ENCODE assay signal across 16 mouse cellular contexts in the genomic region with DNA sequence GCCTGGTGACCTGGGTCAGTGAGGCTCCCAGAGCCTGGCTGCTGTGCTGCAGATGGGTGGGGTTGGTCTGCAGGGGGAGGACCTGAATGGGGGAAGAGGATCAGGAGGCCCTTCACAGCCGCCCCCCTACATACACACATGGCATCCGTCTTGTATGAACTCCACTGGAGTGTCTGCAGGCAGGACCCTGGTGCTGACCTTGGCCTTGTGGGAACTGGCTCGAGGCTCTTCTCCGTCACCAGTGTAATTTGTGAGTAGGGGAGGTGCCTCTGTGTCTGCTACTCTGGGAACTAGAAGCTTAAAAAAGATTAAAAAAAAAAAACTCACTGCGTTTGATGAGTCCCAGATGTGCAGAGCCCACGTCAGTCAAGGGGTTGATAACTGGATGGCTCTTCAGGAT. TPM values are rescaled to one million over a fixed set of nuclear protein-coding genes. Genes with fewer than 3 reads are reported as not detected.
DNase-seq lines count a peak whose midpoint lies in the region; ATAC-seq and TF ChIP-seq lines count a peak whose summit lies in the region.
"Had no signal": no experiment of that assay in that cellular context is flagged by ENCODE, and none has a peak within 500 bp of the region (broad histone marks: within the 10 kb centered on the region; RNA-seq: fewer than 3 reads in every experiment).

No protein-coding gene starts in this region.

- H3K4me2 ChIP-seq in lung, embryonic 14.5 days: peak overlapping the region; percentile 55; the same call in 1 of the 2 replicates
- peak overlapping the region; percentile 53 for H3K4me2 ChIP-seq in intestine, embryonic 16.5 days (ENCODE audit: low read depth, low read length)
- peak overlapping the region; percentile 39 for H3K4me2 ChIP-seq in stomach, embryonic 14.5 days (replicated peaks; ENCODE audit: low read depth, low read length)
- H3K4me2 ChIP-seq: liver, embryonic 12.5 days; midbrain, embryonic 13.5 days had no signal

- no peak for TF ChIP-seq CTCF in lung, embryonic 14.5 days (IDR thresholded peaks at IDR 0.05; ENCODE audit: low read depth)
- no peak for TF ChIP-seq CTCF in lung, adult 2 months (IDR thresholded peaks at IDR 0.05; ENCODE audit: insufficient read depth, low read length)
- no peak for TF ChIP-seq CTCF in cerebellum, adult 2 months (IDR thresholded peaks at IDR 0.05; ENCODE audit: borderline replicate concordance, insufficient read depth, low read depth, low read length)

- H3K27ac ChIP-seq in lung, embryonic 14.5 days (ENCODE audit: low read depth): no peak overlapping the region
- no peak overlapping the region for H3K27ac ChIP-seq in intestine, embryonic 16.5 days (ENCODE audit: low read length)
- peak overlapping the region; percentile 10; the same call in 1 of the 2 replicates for H3K27ac ChIP-seq in stomach, embryonic 14.5 days (ENCODE audit: low read length)
- H3K27ac ChIP-seq in cerebellum, adult 2 months (ENCODE audit: insufficient read depth, low read length): no peak overlapping the region
- H3K27ac ChIP-seq: layer of hippocampus, adult 2 months; liver, embryonic 12.5 days; midbrain, embryonic 13.5 days had no signal

- H3K36me3 ChIP-seq in lung, embryonic 14.5 days (ENCODE audit: insufficient read depth): no peaks in the 10 kb centered on the region
- no peaks in the 10 kb centered on the region for H3K36me3 ChIP-seq in intestine, embryonic 16.5 days (ENCODE audit: control insufficient read depth, insufficient read depth, low read length)
- no peaks in the 10 kb centered on the region for H3K36me3 ChIP-seq in stomach, embryonic 14.5 days (ENCODE audit: control insufficient read depth, insufficient read depth, low read length)
- H3K36me3 ChIP-seq: G1E; liver, embryonic 12.5 days; midbrain, embryonic 13.5 days had no signal

- 29% methylated on average over 6 of the region's 6 CpGs for WGBS in lung, embryonic 14.5 days
- 53% methylated on average over 6 of the region's 6 CpGs for WGBS in lung, adult 2 months
- 46% methylated on average over 6 of the region's 6 CpGs for WGBS in intestine, embryonic 16.5 days
- WGBS in stomach, embryonic 14.5 days: 25% methylated on average over 6 of the region's 6 CpGs
- WGBS in cerebellum, adult 2 months: 91% methylated on average over 6 of the region's 6 CpGs

- ATAC-seq in lung, embryonic 14.5 days (ENCODE audit: insufficient read depth): peak; percentile 56
- ATAC-seq in intestine, embryonic 16.5 days: no peak
- no peak; the same call in 1 of the 2 replicates for ATAC-seq in stomach, embryonic 14.5 days (ENCODE audit: insufficient number of reproducible peaks, insufficient read depth, low FRiP score, low read depth)
- ATAC-seq: liver, embryonic 12.5 days; midbrain, embryonic 13.5 days had no signal

- H3K9me3 ChIP-seq in lung, embryonic 14.5 days (ENCODE audit: low read depth, low read length): no peaks in the 10 kb centered on the region
- no peaks in the 10 kb centered on the region for H3K9me3 ChIP-seq in intestine, embryonic 16.5 days (ENCODE audit: control insufficient read depth, low read length)
- H3K9me3 ChIP-seq in stomach, embryonic 14.5 days (ENCODE audit: control insufficient read depth, low read depth, low read length): no peaks in the 10 kb centered on the region
- H3K9me3 ChIP-seq: liver, embryonic 12.5 days; midbrain, embryonic 13.5 days had no signal

- peaks cover 26% of the 10 kb centered on the region for H3K27me3 ChIP-seq in lung, embryonic 14.5 days (ENCODE audit: insufficient read depth, low read length)
- peaks cover 14% of the 10 kb centered on the region; the same call in 1 of the 2 replicates for H3K27me3 ChIP-seq in intestine, embryonic 16.5 days (replicated peaks; ENCODE audit: control insufficient read depth, insufficient read depth, low read length)
- 0 out of 2 replicates have a peak, but pooled peaks cover 5% of the 10 kb centered on the region for H3K27me3 ChIP-seq in stomach, embryonic 14.5 days (ENCODE audit: control insufficient read depth, insufficient read depth, low read length)
- no peaks in the 10 kb centered on the region; the same call in 1 of the 2 replicates for H3K27me3 ChIP-seq in cerebellum, adult 2 months (ENCODE audit: control insufficient read depth, insufficient read depth, low read length)

- peak; percentile 57 to 79 for DNase-seq in adrenal gland, adult (ENCODE audit: inconsistent age in 2 of 2, low spot score in 1 of 2)
- DNase-seq in adrenal gland, adult 18-20 months (ENCODE audit: low spot score in 2 of 2): no peak
- DNase-seq in lung, embryonic 14.5 days: peak; percentile 59
- DNase-seq in lung, adult 2 months: no peak
- DNase-seq in cerebellum, adult 2 months: no peak
- DNase-seq in spleen, postnatal 4 days (ENCODE audit: low spot score in 2 of 2): no peak
- DNase-seq: cerebellum, adult 8-10 months; gastrocnemius, postnatal 25 days; heart, postnatal 36 days; thymus, postnatal 25 days had no signal

- 0 out of 2 replicates have a peak, but pooled peaks cover 4% of the 10 kb centered on the region for H3K4me1 ChIP-seq in lung, embryonic 14.5 days (ENCODE audit: insufficient read depth)
- H3K4me1 ChIP-seq in lung, adult 2 months (ENCODE audit: control insufficient read depth, insufficient read depth, low read length): no peaks in the 10 kb centered on the region
- peaks cover 9% of the 10 kb centered on the region; the same call in 1 of the 2 replicates for H3K4me1 ChIP-seq in intestine, embryonic 16.5 days (ENCODE audit: control insufficient read depth, insufficient read depth, low read length)
- peaks cover 14% of the 10 kb centered on the region for H3K4me1 ChIP-seq in stomach, embryonic 14.5 days (ENCODE audit: control insufficient read depth, insufficient read depth, low read length)
- no peaks in the 10 kb centered on the region for H3K4me1 ChIP-seq in cerebellum, adult 2 months (ENCODE audit: control insufficient read depth, insufficient read depth, low read length)
- H3K4me1 ChIP-seq: liver, embryonic 12.5 days had no signal

- TF ChIP-seq POLR2A in lung, adult 2 months (IDR thresholded peaks at IDR 0.05; ENCODE audit: borderline replicate concordance, extremely low read depth, low read depth, low read length): no peak
- no peak for TF ChIP-seq POLR2A in cerebellum, adult 2 months (IDR thresholded peaks at IDR 0.05; ENCODE audit: borderline replicate concordance, insufficient read depth, low read length)

- no peak overlapping the region for H3K9ac ChIP-seq in lung, embryonic 14.5 days
- no peak overlapping the region for H3K9ac ChIP-seq in intestine, embryonic 16.5 days (ENCODE audit: low read depth, low read length)
- no peak overlapping the region for H3K9ac ChIP-seq in stomach, embryonic 14.5 days (replicated peaks; ENCODE audit: low read depth, low read length)
- H3K9ac ChIP-seq: liver, embryonic 12.5 days; midbrain, embryonic 13.5 days had no signal

- H3K4me3 ChIP-seq in lung, embryonic 14.5 days (ENCODE audit: low read depth, low read length): no peak overlapping the region
- H3K4me3 ChIP-seq in lung, adult 2 months (replicated peaks; ENCODE audit: extremely low read depth, low read depth, low read length): no peak overlapping the region
- peak overlapping the region; percentile 41 for H3K4me3 ChIP-seq in intestine, embryonic 16.5 days (ENCODE audit: low read length)
- peak overlapping the region; percentile 29 for H3K4me3 ChIP-seq in stomach, embryonic 14.5 days (ENCODE audit: low read depth, low read length)
- no peak overlapping the region for H3K4me3 ChIP-seq in cerebellum, adult 2 months (replicated peaks; ENCODE audit: insufficient read depth, low read depth, low read length)
- H3K4me3 ChIP-seq: layer of hippocampus, adult 2 months; liver, embryonic 12.5 days; midbrain, embryonic 13.5 days had no signal

RNA-seq across cellular contexts. Expression of gene Crispld2, which starts 2.3 kb away (rescaled TPM):
- 10 to 100 TPM in 1 of 2 experiments, 1 to 10 TPM in 1; 9.5 to 12.8 TPM for total RNA-seq in adrenal gland, adult 18-20 months (2021)
- polyA plus RNA-seq in lung, embryonic 14.5 days (2014; fragmentation: Nextera tagmentation; extraction: Ambion mirVana): 4.4 and 4.9 TPM in 2 replicates
- polyA plus RNA-seq in lung, adult 2 months (2012; rRNA removed): 66.9 and 71.0 TPM in 2 replicates
- 20.8 and 23.1 TPM in 2 replicates for polyA plus RNA-seq in intestine, embryonic 16.5 days (2015; fragmentation: Nextera tagmentation; extraction: Ambion mirVana)
- polyA plus RNA-seq in stomach, embryonic 14.5 days (2014; fragmentation: Nextera tagmentation; extraction: Ambion mirVana): 28.0 and 29.1 TPM in 2 replicates
- polyA plus RNA-seq in cerebellum, adult 2 months (2012; rRNA removed): 2.4 and 2.6 TPM in 2 replicates

Comparison
In these comparisons a context has a peak if more than half of its experiments do, and no peak if none do; other contexts are left out.
1. DNase-seq: peak in adrenal gland, adult (2 of 2) and lung, embryonic 14.5 days (single experiment); none in adrenal gland, adult 18-20 months (0 of 2), lung, adult 2 months (single experiment), cerebellum, adult 2 months (0 of 2) and spleen, postnatal 4 days (0 of 2).
2. H3K4me3 ChIP-seq: peak in intestine, embryonic 16.5 days (single experiment) and stomach, embryonic 14.5 days (single experiment); none in lung, embryonic 14.5 days (single experiment), lung, adult 2 months (single experiment) and cerebellum, adult 2 months (single experiment).
3. Peak in every context shown above with its lines, with median percentiles within 50 percentile points of each other: H3K4me2 ChIP-seq.